Mouse (Mus musculus) stomach, postnatal 0 days (tissue): ENCODE results near the gene Maneal. TPM values are rescaled to one million over a fixed set of nuclear protein-coding genes. Genes with fewer than 3 reads are reported as not detected.

Source experiments
- ATAC-seq: fragments of 200-750 bp; cut with Nextera tagmentation; 2 replicates; pipeline ENCODE4 v1.8.0; 2017; ENCODE audit not compliant: low FRiP score, low TSS enrichment
- DNase-seq: peaks from one replicate; pipeline ENCODE4 v3.0.0-alpha.2; 2016; ENCODE audit warnings: low spot score
- H3K27ac ChIP-seq: fragments of 300-500 bp; sonication (generic); replicated peaks from 2 replicates; pipeline ENCODE4 v1.5.1; 2014; ENCODE audit warnings: mild to moderate bottlenecking, control low read depth
- H3K27me3 ChIP-seq: fragments of 300-500 bp; sonication (generic); 2 replicates; pipeline ENCODE4 v1.6.1; 2014; ENCODE audit warnings: low read length; ENCODE audit not compliant: control insufficient read depth, insufficient read depth
- H3K36me3 ChIP-seq: fragments of 300-500 bp; sonication (generic); 2 replicates; pipeline ENCODE4 v1.6.1; 2014; ENCODE audit warnings: low read length, mixed read lengths; ENCODE audit not compliant: control insufficient read depth, insufficient read depth
- H3K4me1 ChIP-seq: fragments of 300-500 bp; sonication (generic); replicated peaks from 2 replicates; pipeline ENCODE4 v1.6.1; 2014; ENCODE audit warnings: antibody characterized with exemption; ENCODE audit not compliant: control insufficient read depth, insufficient read depth
- H3K4me2 ChIP-seq: fragments of 300-500 bp; sonication (generic); replicated peaks from 2 replicates; pipeline ENCODE4 v1.6.1; 2014; ENCODE audit warnings: low read depth, mild to moderate bottlenecking, control low read depth, moderate library complexity
- H3K4me3 ChIP-seq: fragments of 300-500 bp; sonication (generic); 2 replicates; pipeline ENCODE4 v1.5.1; 2014; ENCODE audit warnings: low read depth, low read length, control low read depth
- H3K9ac ChIP-seq: fragments of 300-500 bp; sonication (generic); 2 replicates; pipeline ENCODE4 v1.6.1; 2014; ENCODE audit warnings: mild to moderate bottlenecking, low read length, control low read depth, mixed read lengths
- H3K9me3 ChIP-seq: fragments of 300-500 bp; sonication (generic); 2 replicates; pipeline ENCODE4 v1.6.1; 2016; ENCODE audit warnings: low read length; ENCODE audit not compliant: control insufficient read depth
- CTCF ChIP-seq: IDR thresholded peaks from 2 replicates; pipeline ENCODE4 v1.5.1; 2016; ENCODE audit warnings: antibody characterized with exemption, low read depth, mild to moderate bottlenecking, moderate library complexity
- EP300 ChIP-seq: optimal IDR thresholded peaks from 2 replicates; pipeline ENCODE3; 2016; ENCODE audit warnings: antibody characterized with exemption
- WGBS: fragments of 180-500 bp; shearing (Covaris S2); extraction: QIAGEN DNeasy Blood & Tissue Kit; methylation state at CpG from one replicate; pipeline ENCODE4 v1.1.7; 2014; 5-methylcytosine and 5-hydroxymethylcytosine counted together
- polyA plus RNA-seq: library from polyadenylated mRNA; unstranded; fragments of >200 nt; fragmentation: Nextera tagmentation; extraction: Ambion mirVana; gene quantifications from 2 replicates; pipeline ENCODE4 v1.2.1, GENCODE M21; 2015

Maneal gene
- polyA plus RNA-seq: 0.19 and 0.21 TPM in 2 replicates

DNA sequence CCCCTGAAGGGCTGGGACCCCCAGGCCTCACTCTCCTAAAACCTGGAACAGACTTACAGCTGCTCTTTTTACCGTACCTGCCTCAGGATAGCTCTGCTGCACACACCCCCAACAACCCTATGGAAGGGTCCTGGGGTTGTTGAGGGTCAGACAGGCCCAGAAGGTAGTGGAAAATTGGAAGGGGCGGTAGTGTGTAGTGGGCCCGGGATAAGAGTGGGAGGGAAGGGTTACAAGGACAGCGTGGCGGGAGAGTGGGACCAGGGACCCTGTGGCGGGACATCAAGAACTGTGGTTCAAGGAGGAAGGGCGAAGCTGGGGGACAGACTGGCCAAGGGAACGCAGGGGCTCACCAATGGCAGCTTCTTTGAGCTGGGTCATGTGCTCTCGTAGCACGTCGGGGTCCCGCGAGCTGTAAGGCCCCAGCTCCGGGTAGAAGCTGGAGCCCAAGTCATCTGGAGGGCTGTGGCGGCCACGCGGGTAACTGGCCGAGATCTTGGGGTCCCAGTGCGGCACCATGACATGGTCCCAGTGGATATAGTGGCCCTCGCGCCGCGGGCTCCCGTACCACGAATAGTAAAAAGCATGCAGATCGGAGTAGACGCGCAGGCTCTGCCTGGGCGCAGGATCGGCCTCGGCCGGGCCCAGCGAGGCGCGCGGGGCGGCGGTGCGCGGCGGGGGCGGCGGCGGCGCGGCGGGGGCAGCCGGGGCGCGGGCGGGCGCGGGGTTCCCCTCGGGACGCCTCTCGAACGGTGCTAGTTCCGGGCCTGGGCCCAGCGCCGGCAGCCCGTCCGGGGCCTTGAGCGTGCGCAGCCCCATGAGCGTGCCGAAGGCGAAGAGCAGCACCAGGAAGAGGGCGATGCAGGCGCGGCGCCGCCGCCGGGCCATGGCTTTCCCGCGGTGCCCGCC lies at the start of gene Maneal:
Gene Maneal (minus strand): TSS at position 889 of the 906 bp plus-strand sequence.
- H3K27ac ChIP-seq: no peak within 1 kb of the TSS
- H3K27me3 ChIP-seq: peaks cover 2% of the 10 kb centered on the region; the same call in 1 of the 2 replicates
- H3K4me3 ChIP-seq: peak within 1 kb of the TSS; percentile 40
- no peaks in the 10 kb centered on the region for H3K4me1 ChIP-seq
- TF ChIP-seq CTCF: no peak
- ATAC-seq: peak; percentile 16; the same call in 1 of the 2 replicates
- H3K4me2 ChIP-seq: peak within 1 kb of the TSS; percentile 58
- H3K36me3 ChIP-seq: no peaks in the 10 kb centered on the region
- H3K9me3 ChIP-seq: no peaks in the 10 kb centered on the region
- DNase-seq: no peak
- H3K9ac ChIP-seq: no peak within 1 kb of the TSS; the same call in 1 of the 2 replicates
- 5% methylated on average over 44 of the region's 77 CpGs for WGBS

DNA sequence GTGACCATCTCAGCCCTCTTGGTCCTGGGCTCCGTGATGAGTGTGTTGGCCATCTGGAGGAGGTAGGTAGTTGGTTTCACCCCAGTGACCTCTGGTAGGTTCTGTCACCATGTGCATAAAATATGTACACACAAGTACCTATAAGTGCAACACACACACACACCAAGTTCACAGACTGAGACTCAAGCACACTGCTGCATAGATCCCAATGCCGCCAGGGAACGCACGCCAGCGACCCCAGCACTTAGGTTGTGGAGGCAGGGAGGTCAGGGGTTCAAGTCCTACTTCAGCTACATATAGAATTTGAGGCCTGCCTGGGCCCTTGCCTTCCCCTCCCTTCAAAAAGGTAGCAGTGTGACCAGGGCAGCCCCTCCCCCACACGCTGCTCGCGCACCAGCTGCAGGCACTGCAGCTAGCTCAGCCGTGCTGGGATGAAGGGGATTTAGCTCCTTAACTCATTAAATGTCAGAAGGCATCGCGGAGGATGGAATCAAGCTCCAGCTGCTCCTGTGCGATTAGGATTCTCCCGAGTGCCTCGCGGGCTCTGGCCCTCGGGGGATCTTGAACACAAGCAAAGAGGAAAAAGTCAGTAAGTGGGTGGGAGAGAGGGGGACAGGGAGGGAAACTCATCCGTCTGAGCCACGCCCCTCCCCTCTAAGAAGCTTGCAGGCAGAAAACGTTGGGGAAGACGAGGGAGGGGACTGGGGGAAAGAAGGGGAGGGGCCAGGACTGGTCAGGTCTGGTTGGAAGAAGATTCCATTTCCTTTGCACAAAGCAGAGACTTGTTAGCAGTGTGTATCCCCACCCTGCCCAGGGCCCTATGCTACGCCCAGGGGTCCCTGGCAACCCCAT lies 44.2 kb upstream of the Maneal start:
- H3K4me3 ChIP-seq: peak overlapping the region; percentile 12; the same call in 1 of the 2 replicates
- ATAC-seq (peak; percentile 57; the same call in 1 of the 2 replicates), DNase-seq (no peak)
- H3K4me1 ChIP-seq: no peaks in the 10 kb centered on the region
- H3K27me3 ChIP-seq: no peaks in the 10 kb centered on the region
- no peaks in the 10 kb centered on the region for H3K9me3 ChIP-seq
- no peak overlapping the region for H3K9ac ChIP-seq
- H3K27ac ChIP-seq: no peak overlapping the region
- H3K36me3 ChIP-seq: no peaks in the 10 kb centered on the region
- H3K4me2 ChIP-seq: peak overlapping the region; percentile 49
- no peak for TF ChIP-seq CTCF
- no peak for TF ChIP-seq EP300
- WGBS: 9% methylated on average over 21 of the region's 21 CpGs

DNA sequence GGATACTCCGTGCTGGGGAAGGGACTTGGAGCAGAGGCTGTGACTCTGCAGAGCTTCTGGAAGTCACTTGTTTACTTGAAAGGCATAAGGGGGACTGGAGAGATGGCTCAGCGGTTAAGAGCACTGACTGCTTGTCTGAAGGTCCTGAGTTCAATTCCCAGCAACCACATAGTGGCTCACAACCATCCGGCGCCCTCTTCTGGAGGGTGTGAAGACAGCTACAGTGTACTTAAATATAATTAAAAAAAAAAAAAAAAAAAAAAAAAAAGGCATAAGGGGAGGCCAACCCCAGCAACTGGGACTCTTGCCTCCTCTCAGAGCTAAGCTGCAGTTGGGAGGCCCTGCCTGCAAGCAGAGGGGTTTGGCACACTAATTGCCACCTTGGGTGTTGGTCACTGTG lies 43.4 kb upstream of the Maneal start:
- Histone ChIP-seq H3K27me3 (no peaks in the 10 kb centered on the region), H3K4me1 (no peaks in the 10 kb centered on the region), H3K4me3 (no peak overlapping the region), H3K27ac (no peak overlapping the region), H3K36me3 (no peaks in the 10 kb centered on the region), H3K9me3 (no peaks in the 10 kb centered on the region), H3K9ac (no peak overlapping the region), H3K4me2 (no peak overlapping the region)
- no peak for ATAC-seq
- WGBS: 58% methylated on average over 4 of the region's 4 CpGs
- TF ChIP-seq CTCF: peak; percentile 28; the same call in 1 of the 2 replicates
- no peak for TF ChIP-seq EP300
- DNase-seq: no peak

DNA sequence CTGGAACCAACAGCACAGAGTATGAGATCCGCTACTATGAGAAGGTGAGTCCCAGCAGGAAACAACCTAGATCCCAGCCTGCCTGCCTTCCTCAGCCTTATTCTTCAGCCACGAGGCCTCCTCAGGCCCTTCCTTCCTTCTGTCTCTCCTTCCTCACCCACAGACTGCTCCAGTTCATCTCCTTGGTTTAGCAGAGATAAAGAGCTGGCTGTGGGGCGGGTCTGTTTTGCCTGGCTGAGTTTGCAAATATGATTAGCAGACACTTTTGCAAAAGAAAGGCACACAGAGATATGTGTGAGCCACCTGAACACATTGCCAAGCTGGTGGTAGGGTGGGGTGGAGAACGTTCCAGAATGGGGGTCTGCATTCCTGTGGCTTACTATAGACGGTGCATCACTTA lies 37.9 kb upstream of the Maneal start:
- H3K9ac ChIP-seq: no peak overlapping the region
- no peaks in the 10 kb centered on the region for H3K36me3 ChIP-seq
- H3K27ac ChIP-seq: no peak overlapping the region
- ATAC-seq: no peak
- no peak overlapping the region for H3K4me2 ChIP-seq
- no peak for TF ChIP-seq CTCF
- no peak for TF ChIP-seq EP300
- 34% methylated on average over 5 of the region's 5 CpGs for WGBS
- no peak overlapping the region for H3K4me3 ChIP-seq
- DNase-seq: no peak
- no peaks in the 10 kb centered on the region for H3K9me3 ChIP-seq
- peaks cover 4% of the 10 kb centered on the region; the same call in 1 of the 2 replicates for H3K27me3 ChIP-seq
- H3K4me1 ChIP-seq: no peaks in the 10 kb centered on the region

DNA sequence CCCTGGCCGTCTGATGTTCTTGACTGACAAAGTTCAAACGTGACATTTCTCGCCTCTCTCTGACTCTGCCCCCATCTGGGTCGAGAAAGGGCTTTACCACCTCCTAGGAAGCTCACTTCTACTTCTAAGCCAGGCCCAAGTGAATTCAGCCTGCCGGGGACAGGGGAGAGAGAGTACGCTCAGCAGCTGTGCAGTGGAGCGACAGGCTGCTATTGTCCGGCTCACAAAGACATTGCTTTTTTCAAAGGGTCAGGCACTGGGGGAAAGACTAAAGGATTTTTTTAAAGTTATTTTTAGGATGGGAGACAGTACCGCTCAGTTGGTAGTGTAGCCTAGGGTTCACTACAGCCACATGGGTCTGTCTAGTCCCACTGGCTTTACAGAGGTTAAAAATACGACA lies 36.5 kb upstream of the Maneal start:
- Histone ChIP-seq H3K9ac (no peak overlapping the region), H3K4me2 (no peak overlapping the region), H3K9me3 (no peaks in the 10 kb centered on the region), H3K27ac (no peak overlapping the region), H3K4me3 (no peak overlapping the region), H3K4me1 (no peaks in the 10 kb centered on the region), H3K27me3 (peaks cover 11% of the 10 kb centered on the region; the same call in 1 of the 2 replicates), H3K36me3 (no peaks in the 10 kb centered on the region)
- TF ChIP-seq CTCF (no peak), EP300 (no peak)
- ATAC-seq: no peak
- DNase-seq: no peak
- 61% methylated on average over 10 of the region's 10 CpGs for WGBS
